Mouse (Mus musculus) thymus, postnatal 25 days (tissue): ENCODE results near the gene Cyp2s1.

ENCODE experiments used
- DNase-seq: peaks from one replicate; pipeline ENCODE4 v3.0.0; 2022

Gene Cyp2s1

DNA sequence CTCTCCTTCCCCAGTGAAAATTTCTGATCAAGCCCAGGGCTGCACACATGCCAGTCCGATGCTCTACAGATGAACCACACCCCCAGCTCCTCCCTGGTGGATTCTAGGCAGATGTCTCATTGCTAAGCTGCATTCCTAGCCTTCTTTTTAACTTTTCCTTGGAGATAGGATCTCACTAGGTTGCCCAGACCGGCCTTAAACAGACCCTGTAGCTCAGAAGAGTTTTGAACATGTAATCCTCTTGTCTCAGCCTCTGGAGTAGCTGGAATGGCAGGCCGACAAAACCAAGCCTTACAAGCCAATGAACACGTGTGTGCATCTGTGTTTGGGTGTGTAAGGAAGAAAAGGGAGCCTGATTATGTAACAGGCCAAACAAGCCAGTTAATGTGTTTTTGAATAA is 36.0 kb downstream of the Cyp2s1 start:
- DNase-seq = no peak

DNA sequence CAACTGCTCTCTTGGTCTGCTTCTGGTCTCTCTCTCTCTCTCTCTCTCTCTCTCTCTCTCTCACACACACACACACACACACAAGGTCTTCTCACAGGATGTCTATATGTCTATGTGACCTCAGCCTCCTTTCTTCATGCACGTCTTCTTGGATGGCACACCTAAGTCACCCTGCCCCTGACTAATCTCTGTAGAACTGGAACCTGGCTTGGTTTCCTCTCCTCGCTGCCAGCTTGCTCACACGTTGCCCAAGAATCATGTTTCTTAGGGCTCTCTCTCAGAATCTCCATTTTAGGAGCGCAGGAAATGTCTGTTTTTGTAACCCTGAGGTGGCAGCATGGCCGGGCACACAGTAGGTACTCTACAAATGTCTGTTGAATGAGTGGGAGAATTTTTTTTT is 36.7 kb downstream of the Cyp2s1 start:
- DNase-seq = no peak

DNA sequence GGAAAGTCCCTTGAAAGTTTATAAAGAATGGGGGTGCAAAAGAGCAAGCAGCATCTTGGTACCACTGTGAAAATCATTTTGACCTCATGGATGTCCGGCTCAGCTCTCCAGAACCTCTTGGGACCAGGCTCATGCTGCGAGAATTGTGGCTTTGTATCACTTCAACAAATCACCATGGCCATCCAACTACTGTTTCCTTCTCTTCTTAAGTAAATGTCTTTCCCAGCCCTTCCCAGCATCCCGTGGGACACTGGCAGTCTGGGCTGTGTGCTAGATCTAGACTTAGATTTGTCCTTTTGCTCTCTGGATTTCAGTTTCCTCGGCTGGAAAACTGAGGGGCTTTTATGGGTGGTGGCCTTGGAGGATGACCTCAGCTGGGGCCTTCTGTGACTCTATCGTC is 48.5 kb downstream of the Cyp2s1 start:
- no peak for DNase-seq

DNA sequence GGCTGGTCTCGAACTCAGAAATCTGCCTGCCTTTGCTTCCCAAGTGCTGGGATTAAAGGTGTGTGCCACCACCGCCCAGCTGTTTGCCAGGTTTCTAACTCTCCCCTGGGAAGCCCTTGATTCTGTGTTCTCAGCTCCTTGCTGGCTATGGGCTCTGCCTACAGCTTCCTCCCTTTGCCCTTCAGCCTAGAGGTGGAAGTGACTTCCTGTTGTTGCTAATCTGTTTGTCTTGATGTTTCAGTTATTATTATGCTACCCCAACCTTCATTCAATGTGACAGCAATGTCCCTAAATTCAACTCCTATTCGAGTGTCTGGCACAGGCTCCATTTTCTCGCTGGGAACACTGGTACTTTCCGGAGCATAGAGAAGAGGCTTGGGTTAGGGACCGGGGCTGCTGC is 50.6 kb downstream of the Cyp2s1 start:
- DNase-seq = no peak

DNA sequence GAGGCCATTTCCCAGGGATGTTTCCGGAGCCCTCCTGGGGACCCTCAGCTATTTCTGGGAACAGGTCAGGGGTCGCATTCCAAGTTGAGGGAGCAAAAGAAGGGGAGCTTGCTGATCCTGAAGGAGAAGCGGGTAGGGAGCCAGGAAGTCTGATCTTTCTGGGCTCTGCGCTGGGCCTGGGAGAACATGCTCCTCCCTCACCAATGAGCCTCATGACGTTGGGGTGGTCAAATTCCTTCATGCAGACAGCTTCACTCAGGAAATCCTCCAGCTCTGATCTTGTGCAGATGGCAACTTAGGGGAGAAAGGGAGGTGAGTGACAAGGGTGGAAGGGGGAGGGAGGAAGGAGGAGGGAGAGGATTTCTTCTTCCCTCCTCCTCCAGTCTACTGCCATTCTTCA is 52.5 kb downstream of the Cyp2s1 start:
- DNase-seq = no peak

DNA sequence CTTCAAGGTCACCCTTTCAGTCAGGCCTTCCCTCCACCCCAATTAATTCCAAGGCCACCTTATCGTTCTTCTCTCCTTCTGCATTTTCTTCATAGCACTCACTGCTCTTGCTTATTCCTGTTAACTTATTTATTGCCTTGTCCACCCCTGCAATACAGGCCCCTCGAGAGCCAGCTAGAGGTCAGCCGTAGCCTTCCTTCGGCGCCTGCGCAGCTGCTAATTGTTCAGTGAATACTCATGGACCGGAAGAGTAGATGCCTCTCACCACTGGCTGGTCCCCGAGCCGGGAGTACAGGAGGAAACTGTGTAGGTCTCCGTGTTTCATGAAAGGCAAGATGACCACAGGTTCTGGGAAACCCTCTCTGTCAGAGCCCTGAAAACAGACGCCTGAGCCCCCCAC is 53.0 kb downstream of the Cyp2s1 start:
- DNase-seq = no peak

DNA sequence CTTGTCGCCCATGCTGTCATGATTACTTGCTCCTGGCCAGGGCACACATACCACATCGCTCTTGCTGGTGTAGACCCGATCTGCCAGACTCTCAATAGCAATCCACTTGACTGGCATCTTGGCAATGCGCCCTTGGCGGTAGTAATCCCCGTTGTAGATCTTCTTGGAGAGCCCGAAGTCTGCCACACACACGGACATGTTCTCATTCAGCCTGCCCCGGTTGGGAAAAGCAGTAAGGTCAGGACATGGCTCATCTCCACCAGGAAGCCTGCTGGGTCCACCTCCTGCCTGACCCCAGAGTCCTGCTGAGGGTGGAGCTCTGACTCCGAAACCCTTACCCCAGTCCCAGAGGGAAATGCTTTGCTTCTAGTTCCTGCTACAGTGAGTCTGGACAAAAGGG is 55.4 kb downstream of the Cyp2s1 start:
- no peak for DNase-seq

DNA sequence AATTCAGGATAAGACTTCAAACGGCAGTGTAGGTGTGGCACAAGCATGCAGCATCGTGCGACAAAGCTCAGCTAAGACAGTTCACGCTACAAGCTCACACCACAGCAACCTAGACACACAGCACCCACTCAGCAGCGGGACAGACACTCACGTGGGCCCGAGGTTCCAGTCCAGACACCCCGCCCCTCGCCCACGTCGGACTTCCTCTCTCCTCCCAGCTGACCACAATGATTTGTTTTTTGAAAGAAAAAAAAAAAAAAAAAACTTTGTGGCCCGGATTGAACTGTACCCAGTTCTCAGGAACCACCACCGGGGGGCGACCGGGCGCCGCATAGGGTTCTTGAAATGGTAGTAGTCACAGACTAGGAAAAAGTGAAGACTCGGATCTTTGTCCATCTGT is 60.7 kb downstream of the Cyp2s1 start:
- peak; percentile 89 for DNase-seq

DNA sequence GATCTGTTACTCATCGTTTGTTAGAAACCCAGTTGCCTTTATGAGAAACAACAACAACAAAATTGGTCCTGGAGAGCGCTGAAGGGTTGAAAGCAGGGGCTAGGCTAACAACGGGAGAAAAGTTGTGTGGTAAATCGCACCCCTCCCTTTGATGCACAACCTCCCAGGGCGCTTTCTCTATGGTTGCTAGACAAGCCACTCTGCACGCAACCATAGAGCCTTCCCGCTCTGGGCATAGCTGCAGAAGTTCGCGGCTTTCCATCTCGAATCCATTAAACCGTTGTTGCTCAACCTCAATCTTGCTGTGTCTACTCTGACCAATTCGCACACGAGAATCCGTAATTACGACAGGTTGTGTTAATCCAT is 61.3 kb downstream of the Cyp2s1 start:
- DNase-seq = no peak

DNA sequence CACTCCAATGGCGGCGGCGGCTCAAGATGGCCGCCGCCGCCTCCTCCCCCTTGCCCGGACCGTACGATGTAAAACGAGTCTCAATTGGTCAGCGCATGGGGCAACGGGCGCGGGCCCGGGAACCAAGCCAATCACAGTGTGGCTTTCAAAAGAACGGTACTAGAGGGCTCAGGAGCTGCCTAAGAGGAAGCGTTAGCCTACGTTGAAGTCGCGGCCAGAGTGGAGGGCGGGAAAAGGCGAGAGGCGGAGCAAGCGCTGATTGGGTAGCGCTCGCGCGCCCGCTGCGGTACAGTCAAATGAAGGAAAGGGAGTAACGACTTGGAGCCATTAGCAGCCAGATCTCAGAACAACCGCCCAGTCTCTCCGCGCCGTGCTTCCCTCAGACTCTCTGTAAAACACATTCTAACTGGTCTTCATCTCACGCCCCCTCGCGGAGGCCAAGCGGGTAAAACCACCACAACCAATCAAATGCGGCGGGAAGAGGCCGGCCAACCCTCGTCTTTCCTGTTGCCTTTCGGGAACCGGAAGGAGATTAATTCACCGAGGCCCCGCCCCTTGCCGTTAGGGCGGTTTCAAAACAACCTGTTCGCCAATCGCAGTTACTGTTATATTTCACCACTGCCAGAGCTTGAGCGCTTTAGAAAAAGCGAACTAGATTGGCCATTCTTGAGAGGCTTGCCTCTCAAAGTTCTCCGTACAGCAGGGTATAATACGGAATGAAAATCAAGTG is 61.8 kb downstream of the Cyp2s1 start, which contains the start of gene Hnrnpul1:
Gene Hnrnpul1, minus strand, starts transcription at position 20 of the 730 bp plus-strand sequence.
- peak; percentile 100 for DNase-seq

DNA sequence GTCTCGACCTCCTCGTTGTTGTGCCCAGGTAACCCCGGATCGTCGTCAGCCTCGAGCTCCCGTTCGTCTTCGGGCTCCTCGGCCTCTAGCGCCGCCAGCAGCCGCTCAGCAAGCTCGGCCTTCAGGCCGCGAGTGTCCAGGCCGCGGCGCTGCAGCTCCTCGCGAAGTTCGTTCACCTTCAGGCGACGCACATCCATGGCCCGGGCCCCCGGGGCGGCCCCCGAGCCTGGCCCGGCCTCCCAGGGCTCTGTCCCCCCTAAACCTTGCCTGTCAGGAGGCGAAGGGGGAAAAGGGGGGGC is 62.3 kb downstream of the Cyp2s1 start:
- no peak for DNase-seq

DNA sequence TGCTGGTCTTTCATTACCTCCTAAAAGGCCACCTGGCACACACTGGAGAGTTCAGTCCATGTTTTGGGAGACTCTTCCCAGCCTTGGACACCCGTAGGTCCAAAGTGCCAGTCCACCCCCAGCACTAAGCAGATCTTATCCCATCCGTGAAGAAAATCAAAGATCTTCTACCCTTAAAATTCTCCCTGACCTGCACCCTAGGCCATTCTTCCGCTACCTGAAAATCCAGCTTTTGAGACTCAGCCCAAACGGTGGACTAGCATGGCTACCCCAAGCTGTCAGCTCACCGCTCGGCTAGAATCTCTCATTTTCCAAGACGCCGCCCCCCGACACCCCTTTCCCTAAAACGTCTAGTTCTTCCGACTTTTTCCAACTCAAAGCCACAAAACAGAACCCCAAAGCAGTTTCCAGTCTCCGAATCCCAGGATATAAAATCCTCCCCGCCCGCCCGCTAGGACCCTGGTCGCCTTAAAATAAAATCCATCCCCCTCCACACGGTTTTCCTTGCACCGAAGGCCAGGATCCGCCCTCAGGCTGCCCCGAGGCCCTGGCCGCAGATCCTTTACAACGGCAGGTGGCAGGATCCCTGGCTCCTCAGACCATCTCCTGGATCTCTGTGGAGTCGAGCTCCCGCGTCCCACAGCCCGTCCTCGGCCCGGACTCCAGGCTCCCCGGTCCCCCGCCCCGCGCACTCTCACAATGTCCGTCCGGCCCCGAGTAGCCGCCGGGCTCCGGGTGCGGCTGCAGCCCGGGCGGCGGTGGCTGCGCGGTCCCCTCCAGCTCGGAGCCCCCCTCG is 62.9 kb downstream of the Cyp2s1 start:
- no peak for DNase-seq

DNA sequence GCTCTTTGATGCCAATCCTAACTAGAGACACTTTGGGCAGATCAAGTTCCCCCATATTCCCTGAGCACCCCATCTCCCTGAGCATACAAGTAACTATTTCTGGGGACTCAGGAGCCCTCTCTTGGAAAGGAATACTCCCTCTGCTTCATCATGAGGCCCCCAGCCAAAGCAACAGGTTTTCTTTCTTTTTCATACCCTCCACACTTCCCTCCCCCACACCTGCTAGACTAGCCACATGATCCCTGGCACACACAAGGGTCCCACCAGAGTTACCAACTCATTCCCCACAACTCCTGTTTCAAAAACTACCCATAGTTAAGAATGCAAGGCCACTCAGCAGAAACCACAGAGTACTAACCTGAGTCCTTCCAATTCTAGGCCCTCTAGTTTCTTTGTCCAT is 63.6 kb downstream of the Cyp2s1 start:
- no peak for DNase-seq
